Mouse (Mus musculus): ENCODE results near the gene Ppm1j. TPM values are rescaled to one million over a fixed set of nuclear protein-coding genes. Genes with fewer than 3 reads are reported as not detected.
A peak's percentile ranks its signal among the peaks of the same experiment; 100 is the strongest.
"Not testable (repeated sequence)": the region's sequence is repeated elsewhere in the genome, so short reads cannot be mapped to it uniquely, and the experiment has no call there.

The Ppm1j gene
- total RNA-seq (2021): 10 to 100 TPM; 30.5 to 40.0 TPM
- long read RNA-seq, experiment 1, transcript Ppm1j-201 (10 exons, 1,721 nt): major isoform, 19 of 31 reads
- long read RNA-seq, experiment 1, partial matches to known transcripts: 6 of 31 reads
- long read RNA-seq, experiment 1, other reads (novel, unspliced or antisense): 6 of 31 reads
- long read RNA-seq, experiment 2, transcript Ppm1j-201 (10 exons, 1,721 nt): major isoform, 33 of 50 reads
- long read RNA-seq, experiment 2, partial matches to known transcripts: 11 of 50 reads
- long read RNA-seq, experiment 2, other reads (novel, unspliced or antisense): 3 of 50 reads

DNA sequence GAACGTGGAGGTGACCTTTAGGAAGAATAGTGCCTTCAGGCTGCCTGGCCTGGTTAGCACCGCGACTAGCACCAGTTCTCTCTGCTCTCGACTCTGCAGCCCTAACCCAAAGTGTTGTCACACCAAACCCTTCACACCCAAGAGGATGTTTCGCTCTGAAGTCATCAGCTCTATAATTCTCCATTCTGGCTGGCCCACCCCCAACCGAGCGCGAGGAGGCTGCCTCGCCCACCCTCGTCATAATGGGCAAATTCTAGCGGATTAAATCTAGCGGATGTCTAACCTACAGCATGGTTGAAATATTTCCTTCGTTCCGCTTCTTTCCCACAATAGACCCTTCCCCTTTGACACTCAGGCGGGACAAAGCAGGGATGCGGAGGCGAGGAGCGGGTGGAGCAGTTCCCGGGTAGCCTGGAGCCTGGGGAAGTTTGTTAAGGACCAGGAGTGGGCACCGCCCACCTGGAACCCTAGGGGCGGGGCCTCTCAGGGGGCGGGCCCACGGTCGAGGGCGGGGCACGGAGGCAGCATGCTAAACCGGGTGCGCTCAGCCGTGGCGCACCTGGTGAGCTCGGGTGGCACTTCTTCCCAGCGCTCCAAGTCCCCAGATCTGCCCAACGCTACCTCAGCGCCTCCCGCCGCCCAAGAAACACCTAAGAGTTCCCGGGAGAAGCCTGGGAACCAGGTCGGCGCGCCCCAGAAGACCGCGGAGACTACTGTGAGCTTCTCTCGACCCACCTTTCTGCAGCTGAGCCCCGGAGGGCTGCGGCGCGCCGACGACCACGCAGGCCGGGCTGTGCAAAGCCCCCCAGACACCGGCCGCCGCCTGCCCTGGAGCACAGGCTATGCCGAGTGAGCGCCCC lies at the start of gene Ppm1j:
Gene Ppm1j (plus strand): TSS at position 496 of the 860 bp plus-strand sequence.
- peak; percentile 66 to 72 for DNase-seq
- intact Hi-C loops (cut with DNase I): loop anchor here (10.0 kb wide), 1 partner anchor 274 kb away; the partner anchor contains the start of gene Cttnbp2nl

DNA sequence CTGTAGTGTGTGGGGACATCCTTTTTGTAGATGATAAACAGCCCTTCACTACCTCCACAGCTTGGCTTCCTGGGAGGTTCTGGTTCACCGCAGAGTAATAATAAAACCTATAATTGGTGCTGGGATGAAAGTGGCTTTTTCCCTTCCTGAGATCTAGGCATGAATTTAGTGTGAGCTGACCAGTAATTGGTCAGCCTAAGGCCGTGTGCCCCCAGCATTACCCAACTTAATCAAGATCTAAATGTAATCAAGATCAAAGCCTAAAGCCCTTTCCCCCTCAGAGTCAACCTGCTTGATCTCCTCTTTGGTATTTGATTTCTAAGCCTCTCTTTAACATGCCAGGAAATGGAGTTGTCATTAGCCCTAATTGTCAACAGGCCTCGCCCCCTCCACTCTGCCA lies 47.9 kb upstream of the Ppm1j start:
- no peak for DNase-seq
- intact Hi-C loops (cut with DNase I): no loop called here

DNA sequence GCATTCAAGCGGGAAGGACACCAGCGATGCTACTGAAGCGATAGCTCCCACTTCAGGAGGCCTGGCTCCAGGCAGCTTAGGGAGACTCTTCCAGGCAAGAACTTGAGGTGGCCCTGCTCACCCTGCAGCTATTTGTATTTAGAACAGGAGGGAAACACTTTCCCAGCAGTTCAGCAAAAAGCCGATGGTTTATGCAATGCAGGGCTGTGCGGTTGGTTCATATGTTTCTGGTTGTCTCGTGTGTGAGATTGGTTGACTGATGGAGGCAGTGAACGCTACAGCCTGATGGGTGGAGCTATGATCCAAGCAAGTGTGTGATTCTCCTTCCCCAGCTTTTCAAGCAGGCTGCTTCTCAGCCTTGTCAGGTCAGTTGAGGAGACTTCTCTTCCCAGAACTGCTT lies 46.2 kb upstream of the Ppm1j start:
- intact Hi-C loops (cut with DNase I): no loop called here
- no peak for DNase-seq

DNA sequence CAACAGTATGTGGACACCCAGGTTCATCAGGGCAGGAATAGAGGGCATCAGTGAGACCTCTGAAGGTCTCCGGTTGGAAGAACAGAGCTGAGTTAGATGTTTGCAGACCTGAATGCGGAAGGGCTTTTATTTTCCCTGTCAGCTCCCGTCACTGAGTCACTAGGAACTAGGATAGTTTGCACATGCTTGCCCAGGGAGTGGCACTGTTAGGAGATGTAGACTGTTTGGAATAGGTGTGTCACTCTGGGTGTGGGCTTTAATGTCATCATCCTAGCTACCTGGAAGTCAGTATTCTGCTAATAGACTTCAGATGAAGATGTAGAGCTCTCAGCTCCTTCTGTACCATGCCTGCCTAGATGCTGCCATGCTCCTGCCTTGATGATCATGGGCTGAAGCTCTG lies 38.9 kb upstream of the Ppm1j start:
- DNase-seq: no peak
- intact Hi-C loops (cut with DNase I): no loop called here

DNA sequence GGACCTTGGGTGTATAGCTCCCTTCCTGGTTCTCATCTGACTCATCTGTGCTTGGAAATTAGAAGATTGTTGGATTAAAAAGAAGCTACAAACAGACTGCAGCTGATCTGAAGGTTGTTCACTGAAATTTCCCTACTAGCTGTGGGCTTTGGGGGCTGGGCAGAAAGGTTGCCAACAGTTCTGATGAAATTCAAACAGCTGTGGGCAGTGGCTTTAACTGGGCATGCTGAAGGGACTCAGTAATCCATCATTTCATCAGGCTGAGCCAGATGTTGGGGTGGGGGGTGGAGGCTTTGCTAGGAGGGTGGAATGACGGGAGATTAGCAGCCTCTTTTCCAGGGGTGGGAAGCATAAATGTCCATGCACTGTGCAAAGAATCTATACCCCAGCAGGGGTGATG lies 37.7 kb upstream of the Ppm1j start:
- DNase-seq: no peak

DNA sequence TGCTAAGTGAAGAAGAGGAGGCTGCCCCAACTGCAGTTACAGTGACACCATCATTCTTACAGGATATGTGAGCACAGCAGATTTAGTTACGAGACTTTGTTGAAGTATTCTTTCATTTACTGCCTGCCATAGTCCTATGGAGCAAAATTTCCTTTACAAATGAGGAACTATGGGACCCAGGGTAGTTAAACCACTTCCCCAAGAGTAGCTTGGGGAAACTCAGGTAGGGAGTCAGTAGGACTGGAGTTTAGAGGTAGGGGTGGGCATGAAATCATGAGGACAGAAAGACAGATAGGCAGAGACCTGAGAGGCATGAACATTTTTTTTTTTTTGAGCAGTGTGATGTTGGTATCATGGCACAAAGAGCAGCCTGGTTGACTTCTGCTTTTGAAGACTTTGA lies 37.0 kb upstream of the Ppm1j start:
- DNase-seq: no peak
- intact Hi-C loops (cut with DNase I): no loop called here

More for the DNA sequence above, 37.7 kb upstream of the Ppm1j start:
- intact Hi-C loops (cut with DNase I): no loop called here

DNA sequence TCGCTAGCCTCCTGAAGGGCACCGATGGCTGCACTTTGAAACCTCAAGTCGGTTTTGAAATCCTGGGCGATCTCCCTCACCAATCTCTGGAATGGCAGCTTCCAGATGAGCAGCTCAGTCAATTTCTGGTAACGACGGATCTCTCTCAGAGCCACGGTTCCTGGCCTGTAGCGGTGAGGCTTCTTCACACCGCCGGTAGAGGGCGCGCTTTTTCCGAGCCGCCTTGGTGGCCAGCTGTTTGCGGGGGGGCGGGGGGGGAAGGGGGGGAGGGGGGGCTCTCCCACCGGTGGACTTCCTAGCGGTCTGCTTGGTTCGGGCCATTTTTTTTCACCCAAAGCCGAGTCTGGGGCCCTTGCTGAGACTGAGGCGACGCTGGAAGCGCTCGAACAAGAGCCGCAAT lies 28.0 kb upstream of the Ppm1j start:
- DNase-seq; intact Hi-C loops (cut with DNase I): not testable (repeated sequence)

DNA sequence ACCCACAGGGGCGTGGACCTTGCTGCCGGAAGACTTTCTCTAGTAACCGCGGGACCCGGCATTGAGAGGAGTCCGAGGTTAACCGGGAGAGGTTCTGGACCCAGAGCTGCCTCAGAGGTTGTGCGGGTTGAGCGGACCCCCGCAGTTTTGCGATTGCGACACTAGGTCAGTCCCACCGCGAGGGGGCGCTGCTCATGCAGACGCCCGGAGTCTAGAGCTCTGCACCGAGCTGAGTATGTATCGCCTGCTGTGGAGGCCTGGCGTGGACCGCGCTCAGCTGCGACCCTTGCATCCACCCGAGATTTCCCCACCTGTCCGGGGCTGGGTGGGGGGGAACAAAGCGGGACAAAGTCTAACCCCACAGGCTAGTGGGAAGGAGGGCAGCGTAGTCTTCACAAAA lies 22.4 kb upstream of the Ppm1j start:
- DNase-seq: peak; percentile 51 to 58
- intact Hi-C loops (cut with DNase I): no loop called here

DNA sequence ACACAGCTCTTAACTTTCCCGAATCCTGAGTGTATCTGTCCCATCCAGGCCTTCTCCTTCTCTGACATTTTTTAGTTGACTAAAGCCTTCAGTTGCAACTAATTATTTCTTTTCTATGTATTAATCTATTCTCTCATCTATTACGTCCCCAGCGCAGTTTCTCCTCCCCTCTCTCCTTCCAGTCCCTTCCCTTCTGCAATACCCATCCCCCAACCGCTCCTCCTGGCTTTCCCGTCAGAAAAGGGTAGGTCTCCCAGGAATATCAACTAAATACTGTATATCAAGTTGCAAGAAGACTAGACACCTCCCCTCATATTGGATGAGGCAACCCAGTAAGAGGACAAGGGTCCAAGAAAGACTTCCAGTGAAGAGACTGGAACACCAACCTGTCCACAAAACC lies 22.0 kb upstream of the Ppm1j start:
- intact Hi-C loops (cut with DNase I): no loop called here
- no peak for DNase-seq

DNA sequence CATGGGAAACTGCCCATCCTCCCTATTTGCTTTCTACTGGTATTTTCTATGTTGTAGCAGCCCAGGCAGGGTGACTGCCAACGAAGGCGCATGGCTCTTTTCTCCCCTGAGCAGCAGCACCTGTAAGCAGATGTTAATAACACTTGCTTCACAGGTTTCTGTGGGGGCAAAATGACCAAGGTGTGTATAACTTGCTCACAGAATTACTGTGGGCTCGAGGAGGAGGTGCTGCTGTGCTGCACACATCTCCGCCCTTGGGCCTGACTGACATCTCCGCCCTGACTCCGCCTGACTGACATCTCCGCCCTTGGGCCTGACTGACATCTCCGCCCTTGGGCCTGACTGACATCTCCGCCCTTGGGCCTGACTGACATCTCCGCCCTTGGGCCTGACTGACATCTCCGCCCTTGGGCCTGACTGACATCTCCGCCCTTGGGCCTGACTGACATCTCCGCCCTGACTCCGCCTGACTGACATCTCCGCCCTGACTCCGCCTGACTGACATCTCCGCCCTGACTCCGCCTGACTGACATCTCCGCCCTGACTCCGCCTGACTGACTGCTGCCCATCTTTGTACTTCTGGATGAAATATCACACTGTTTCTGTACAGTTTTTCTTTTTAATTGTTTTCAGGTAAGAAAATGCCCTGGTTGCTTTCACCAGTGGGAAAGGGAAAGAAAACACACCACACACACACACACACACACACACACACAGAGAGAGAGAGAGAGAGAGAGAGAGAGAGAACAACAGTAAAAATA lies 18.6 kb upstream of the Ppm1j start:
- intact Hi-C loops (cut with DNase I); DNase-seq: not testable (repeated sequence)

DNA sequence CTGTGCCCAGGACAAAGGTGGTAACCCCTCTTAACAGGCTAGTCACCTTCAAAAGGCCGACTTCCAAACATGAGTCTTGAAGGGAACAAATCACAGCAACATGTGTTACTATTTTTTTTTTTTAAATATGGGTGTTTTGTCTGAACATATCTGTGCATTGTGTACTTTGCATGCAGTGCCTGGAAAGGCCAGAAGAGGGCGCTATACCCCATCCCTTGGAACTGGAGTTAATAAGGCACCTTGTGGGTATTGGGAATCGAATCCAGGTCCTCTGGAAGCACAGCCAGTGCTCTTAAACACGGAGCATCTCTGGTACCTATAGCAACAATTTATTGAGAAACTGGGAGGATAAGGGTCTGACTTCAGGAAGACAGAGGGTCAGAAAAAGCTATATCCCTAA lies 15.8 kb upstream of the Ppm1j start:
- no peak for DNase-seq

DNA sequence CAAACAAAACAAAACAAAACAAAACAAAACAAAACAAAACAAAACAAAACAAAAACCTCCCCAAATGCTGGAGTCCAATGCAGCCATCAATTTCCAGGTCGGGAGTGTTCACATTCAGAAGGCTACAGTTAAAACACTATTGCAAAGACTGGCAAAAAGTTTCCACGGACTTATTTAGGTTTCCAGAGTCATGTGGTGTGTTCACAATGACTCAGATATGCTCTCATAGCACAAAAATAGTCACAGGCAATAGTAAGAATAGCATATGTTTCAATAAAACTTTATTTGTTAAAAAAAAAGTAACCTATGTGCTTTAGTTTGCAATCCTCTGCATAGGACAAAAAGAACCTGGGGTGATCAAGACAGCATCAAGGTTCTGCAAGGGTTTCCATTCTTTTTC lies 13.7 kb upstream of the Ppm1j start:
- intact Hi-C loops (cut with DNase I): no loop called here

More for the DNA sequence above, 15.8 kb upstream of the Ppm1j start:
- intact Hi-C loops (cut with DNase I): no loop called here

DNA sequence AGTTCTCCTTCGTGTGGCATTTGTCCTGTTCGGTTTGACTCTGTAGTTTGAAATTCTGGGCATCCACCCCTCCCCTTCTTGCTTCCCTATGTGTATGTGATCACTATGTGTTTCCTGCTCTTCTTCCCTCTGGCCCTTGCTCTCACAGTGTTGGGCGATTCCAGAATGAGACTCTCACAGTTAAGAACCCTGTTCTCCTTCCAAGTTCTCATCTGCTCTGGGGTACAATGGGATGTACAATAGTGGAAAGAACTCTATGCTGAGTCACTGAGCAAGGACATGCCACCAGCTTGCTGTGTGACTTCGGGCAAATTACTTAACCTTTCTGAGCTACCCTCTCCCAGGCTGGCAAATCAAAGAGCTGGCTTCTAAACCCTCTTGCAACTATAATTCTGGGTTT lies 13.1 kb upstream of the Ppm1j start:
- DNase-seq: no peak
- intact Hi-C loops (cut with DNase I): no loop called here

More for the DNA sequence above, 13.7 kb upstream of the Ppm1j start:
- no peak for DNase-seq

DNA sequence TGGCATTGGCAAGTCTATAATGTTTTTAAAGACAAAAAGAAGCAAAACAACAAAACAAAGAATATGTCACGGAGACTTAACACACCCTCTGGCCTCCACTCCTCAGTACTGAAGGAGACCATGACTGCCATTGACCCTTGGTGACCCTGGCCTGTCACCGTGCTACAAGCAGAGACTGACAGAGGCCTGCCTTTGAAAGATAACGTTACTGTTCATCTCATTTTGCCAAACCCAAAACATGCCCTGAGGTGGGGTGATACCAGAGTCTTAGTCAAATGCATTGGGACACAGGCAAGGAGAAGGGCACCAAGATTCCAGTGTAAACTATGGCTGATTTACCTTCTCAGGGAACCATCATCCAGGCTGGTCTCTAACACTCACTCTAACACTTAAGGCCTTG lies 11.7 kb upstream of the Ppm1j start:
- intact Hi-C loops (cut with DNase I): no loop called here
- no peak for DNase-seq

DNA sequence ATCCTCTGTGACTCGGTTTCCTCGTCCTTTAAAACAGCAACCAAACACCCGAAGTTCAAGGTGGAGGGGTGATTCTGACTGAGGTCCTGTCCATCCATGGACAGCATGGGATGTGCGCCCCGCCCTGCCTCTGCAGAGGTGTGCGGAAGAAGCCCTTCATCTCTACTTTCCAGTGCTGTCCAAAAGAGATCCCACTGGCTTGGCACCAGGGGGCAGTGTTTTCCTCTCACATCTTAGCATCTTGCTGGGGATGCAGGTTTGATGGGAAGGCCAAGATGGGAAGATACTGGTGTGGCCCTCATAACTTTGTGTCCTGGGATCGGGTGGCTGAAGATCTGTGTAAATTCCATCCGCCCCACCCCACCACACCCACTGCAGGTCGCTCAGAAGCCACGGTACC lies 10.8 kb upstream of the Ppm1j start:
- intact Hi-C loops (cut with DNase I): no loop called here
- no peak for DNase-seq

DNA sequence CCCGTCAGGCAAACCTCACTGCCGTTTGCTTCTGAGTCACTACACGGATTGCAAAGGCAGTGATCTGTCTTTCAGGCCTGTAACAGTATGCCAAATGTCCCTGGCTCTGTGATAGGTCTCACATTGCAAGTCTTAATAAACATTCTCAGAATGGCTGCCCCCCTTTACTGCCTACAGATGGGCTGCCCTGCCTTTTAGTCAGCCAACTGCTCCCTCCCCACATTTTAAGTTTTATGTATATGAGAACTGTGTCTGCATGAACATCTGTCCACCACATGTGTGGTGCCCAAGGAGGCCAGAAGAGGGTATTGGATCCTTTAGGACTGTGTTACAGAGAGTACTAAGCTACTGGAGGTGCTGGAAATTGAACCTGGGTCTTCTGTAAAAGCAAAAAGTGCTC lies 9.9 kb upstream of the Ppm1j start:
- intact Hi-C loops (cut with DNase I): no loop called here
- DNase-seq: no peak

DNA sequence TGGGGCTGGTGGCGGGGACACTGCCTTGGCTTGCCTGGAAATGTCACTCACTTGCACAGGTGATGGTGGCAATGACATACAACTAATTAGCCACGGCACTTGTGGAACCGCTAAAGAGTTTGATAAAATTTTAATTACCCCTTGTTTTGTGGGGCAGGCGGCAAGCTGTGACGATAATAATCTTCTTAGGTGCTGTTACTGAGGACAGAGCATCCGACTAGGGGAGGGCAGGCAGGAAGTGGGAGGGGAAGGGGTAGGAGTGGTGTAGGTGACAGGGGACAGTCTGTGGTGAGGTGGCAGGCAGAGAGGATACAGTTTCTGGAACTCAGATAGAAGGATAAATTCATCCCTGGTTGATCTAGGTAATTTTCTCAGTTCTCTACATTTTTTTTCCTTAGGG lies 9.4 kb upstream of the Ppm1j start:
- intact Hi-C loops (cut with DNase I): no loop called here

DNA sequence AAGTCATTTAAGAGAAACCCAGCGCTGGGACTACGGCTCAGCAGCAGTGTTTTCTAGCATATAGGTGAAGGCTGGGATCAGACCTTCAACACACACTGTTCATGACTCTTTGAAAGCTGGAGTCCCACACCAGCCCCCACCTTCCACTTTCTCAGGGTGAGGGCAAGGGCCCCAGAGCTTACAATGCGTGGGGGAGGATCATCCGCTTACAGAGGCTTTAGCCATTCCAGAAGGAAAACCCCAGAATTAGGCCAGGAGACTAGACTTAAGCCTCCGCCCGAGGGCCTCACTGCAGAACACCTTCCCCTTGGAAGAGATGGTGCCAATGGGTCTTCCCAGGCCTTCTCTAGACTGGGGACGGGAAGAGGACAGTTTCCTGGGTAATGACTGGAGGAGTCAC lies 7.6 kb upstream of the Ppm1j start:
- no peak for DNase-seq
- intact Hi-C loops (cut with DNase I): no loop called here

More for the DNA sequence above, 9.4 kb upstream of the Ppm1j start:
- DNase-seq: no peak

DNA sequence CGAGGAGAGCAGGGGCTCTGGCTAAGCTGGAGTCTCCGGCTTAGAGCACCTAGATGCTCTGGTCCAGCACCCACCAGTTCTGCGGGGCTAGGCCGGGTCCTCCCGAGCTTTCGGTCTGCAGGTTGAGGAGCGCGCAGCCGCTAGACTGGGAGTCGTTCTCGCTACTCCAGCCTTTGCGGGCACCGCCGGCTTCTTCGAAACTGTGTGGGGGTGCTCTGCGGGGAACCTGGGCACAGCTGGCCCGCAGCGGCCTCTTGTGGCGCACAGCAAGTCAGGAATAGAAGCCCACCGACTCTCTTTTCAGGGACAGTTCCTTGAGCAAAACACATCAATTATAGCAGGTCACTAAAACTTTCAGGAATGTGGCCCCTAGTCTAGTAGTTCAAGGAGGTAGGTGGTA lies 3.5 kb upstream of the Ppm1j start:
- intact Hi-C loops (cut with DNase I): loop anchor here (5.0 kb wide), 1 partner anchor 190 kb away; no protein-coding TSS in a partner anchor

DNA sequence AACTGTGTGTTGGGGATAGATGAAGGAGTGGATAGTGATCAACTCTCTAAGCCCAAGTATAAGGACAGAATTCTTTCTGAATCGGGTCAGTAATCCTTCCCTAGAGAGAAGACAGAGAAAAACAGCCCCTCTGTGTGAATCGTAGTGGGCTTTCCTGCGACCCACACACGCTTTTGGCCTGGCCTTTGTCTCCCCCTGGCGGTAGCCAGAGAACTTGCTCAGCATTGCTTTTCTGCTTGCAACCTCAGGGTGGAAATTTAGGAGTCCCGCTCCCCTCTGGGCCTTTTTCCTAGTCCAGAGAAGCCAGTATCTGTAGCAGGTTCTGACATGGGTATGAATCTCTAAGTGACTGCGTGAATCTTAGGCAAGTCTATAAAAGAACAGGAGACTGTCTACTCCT lies 907 bp upstream of the Ppm1j start:
- intact Hi-C loops (cut with DNase I): loop anchor here (5.0 to 10.0 kb wide), 2 partner anchors 187 to 275 kb away; partner anchors contain the start of gene Cttnbp2nl
- peak in 1 of 2 experiments; percentile 47 for DNase-seq

More for the DNA sequence above, 3.5 kb upstream of the Ppm1j start:
- DNase-seq: no peak

DNA sequence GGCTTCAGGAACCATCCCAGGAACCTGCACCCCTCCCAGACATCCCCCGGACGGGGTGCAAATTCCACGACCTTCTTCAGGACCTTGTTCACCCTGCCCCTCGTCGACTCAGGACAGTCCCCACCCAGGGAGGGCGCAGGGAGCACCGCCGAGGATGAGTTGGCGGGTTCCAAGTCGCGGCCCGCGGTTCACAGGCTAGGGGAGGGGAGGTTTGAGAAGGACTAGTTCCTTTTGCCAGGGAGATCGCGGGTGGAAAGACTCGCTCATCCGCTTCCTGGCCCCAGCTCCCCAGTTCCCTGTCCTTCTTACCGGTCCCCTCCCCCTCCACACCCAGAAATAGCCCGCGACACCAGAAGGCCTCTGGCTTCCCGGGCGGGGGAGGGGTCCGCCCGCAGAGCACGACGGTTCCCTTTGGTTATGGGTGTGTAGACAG lies 631 bp downstream of the Ppm1j start, which contains the start of gene Fam19a3:
Gene Fam19a3 (minus strand): TSS at position 370 of the 433 bp plus-strand sequence.
- peak; percentile 57 to 61 for DNase-seq
- intact Hi-C loops (cut with DNase I): loop anchor here (10.0 kb wide), 1 partner anchor 273 kb away; the partner anchor contains the start of gene Cttnbp2nl
